Mouse (Mus musculus): Measurements from ENCODE around the gene Smoc1. TPM values are rescaled to one million over a fixed set of nuclear protein-coding genes. Genes with fewer than 3 reads are reported as not detected.
A peak's percentile ranks its signal among the peaks of the same experiment; 100 is the strongest.

The Smoc1 gene
- total RNA-seq, 2 experiments from 2014 or later, result 5.5 to 7.5 TPM

GRCm38 (mm10) chr12:81197468-81198075 lies 171.0 kb downstream of the Smoc1 start:
- DNase-seq, result no peak
- intact Hi-C loops (cut with DNase I), result no loop called here

GRCm38 (mm10) chr12:81199280-81199955 lies 172.8 kb downstream of the Smoc1 start:
- DNase-seq, result peak; percentile 56 to 74
- intact Hi-C loops (cut with DNase I), result loop anchor here (1.0 kb wide), 1 partner anchor 203 kb away; no protein-coding TSS in a partner anchor

- intact Hi-C loops (cut with DNase I), result no loop called here
Observed at GRCm38 (mm10) chr12:81203226-81203625, 176.6 kb downstream of the Smoc1 start.

GRCm38 (mm10) chr12:81205619-81206560 lies 179.3 kb downstream of the Smoc1 start:
- intact Hi-C loops (cut with DNase I), result no loop called here

More at GRCm38 (mm10) chr12:81203226-81203625, 176.6 kb downstream of the Smoc1 start:
- no peak for DNase-seq

GRCm38 (mm10) chr12:81208559-81208958 lies 182.0 kb downstream of the Smoc1 start:
- intact Hi-C loops (cut with DNase I), result no loop called here
- DNase-seq, result no peak

More at GRCm38 (mm10) chr12:81205619-81206560, 179.3 kb downstream of the Smoc1 start:
- peak; percentile 58 to 67 for DNase-seq

- no peak for DNase-seq
- intact Hi-C loops (cut with DNase I), result no loop called here
Observed at GRCm38 (mm10) chr12:81219339-81219738, 192.7 kb downstream of the Smoc1 start.

GRCm38 (mm10) chr12:81223276-81223675 lies 196.7 kb downstream of the Smoc1 start:
- DNase-seq, result no peak
- intact Hi-C loops (cut with DNase I), result no loop called here

GRCm38 (mm10) chr12:81224843-81225242 lies 198.2 kb downstream of the Smoc1 start:
- no peak for DNase-seq
- intact Hi-C loops (cut with DNase I), result no loop called here

- intact Hi-C loops (cut with DNase I), result no loop called here
- DNase-seq, result no peak
Observed at GRCm38 (mm10) chr12:81225966-81226577, 199.5 kb downstream of the Smoc1 start.

GRCm38 (mm10) chr12:81226590-81226989 lies 200.0 kb downstream of the Smoc1 start:
- intact Hi-C loops (cut with DNase I), result no loop called here

GRCm38 (mm10) chr12:81227767-81228460 lies 201.3 kb downstream of the Smoc1 start:
- DNase-seq, result no peak
- intact Hi-C loops (cut with DNase I), result no loop called here

More at GRCm38 (mm10) chr12:81226590-81226989, 200.0 kb downstream of the Smoc1 start:
- DNase-seq, result no peak

- intact Hi-C loops (cut with DNase I), result no loop called here
- DNase-seq, result no peak
Observed at GRCm38 (mm10) chr12:81233746-81234380, 207.3 kb downstream of the Smoc1 start.

GRCm38 (mm10) chr12:81235456-81236330 lies 209.1 kb downstream of the Smoc1 start:
- DNase-seq, result no peak
- intact Hi-C loops (cut with DNase I), result no loop called here

Small RNAs within 50 kb of the gene (microRNA-seq; reads per million reads assigned to microRNA genes)
- 1.6 to 2.4 reads per million in 2 experiments for gene Mir3067

Other genes with a start within 250 kb of the Smoc1 start
- 10 to 100 TPM; 63.4 to 66.2 TPM for gene Susd6, start 236.3 kb upstream of the Smoc1 start, total RNA-seq (2021)
- gene Srsf5, start 81.3 kb upstream of the Smoc1 start, total RNA-seq (2021), result 100 to 1,000 TPM; 146 to 212 TPM
- gene Slc10a1, start 58.1 kb upstream of the Smoc1 start, total RNA-seq (2021), result not detected